Mouse (Mus musculus): ENCODE results near the gene Adcy2. TPM values are rescaled to one million over a fixed set of nuclear protein-coding genes. Genes with fewer than 3 reads are reported as not detected.

The Adcy2 gene
- polyA plus RNA-seq, 1 experiment, result 2.2 TPM

- no peak overlapping the region for H3K9ac ChIP-seq (ENCODE audit: low read depth, poor library complexity, severe bottlenecking)
- H3K27me3 ChIP-seq (ENCODE audit: control insufficient read depth, insufficient read depth, low read length, poor library complexity, severe bottlenecking), result no peaks in the 10 kb centered on the region
- TF ChIP-seq CTCF (IDR thresholded peaks at IDR 0.05; ENCODE audit: low read depth, low read length) (no peak), EP300 (IDR thresholded peaks at IDR 0.05; ENCODE audit: insufficient read depth, low read depth, low read length) (no peak), POLR2A (IDR thresholded peaks at IDR 0.05; ENCODE audit: insufficient read depth, low read length) (no peak)
Observed at GRCm38 (mm10) chr13:68749370-68749769, 250.0 kb downstream of the Adcy2 start.

GRCm38 (mm10) chr13:68745426-68745825, 253.9 kb downstream of the Adcy2 start:
- no peak overlapping the region for H3K9ac ChIP-seq (ENCODE audit: low read depth, poor library complexity, severe bottlenecking)
- no peaks in the 10 kb centered on the region for H3K36me3 ChIP-seq (ENCODE audit: control insufficient read depth, insufficient read depth, low read length, poor library complexity, severe bottlenecking)
- H3K27ac ChIP-seq (ENCODE audit: insufficient read depth, low read length), result no peak overlapping the region
- H3K4me3 ChIP-seq (ENCODE audit: low read depth, low read length), result no peak overlapping the region
- no peak for TF ChIP-seq POLR2A (IDR thresholded peaks at IDR 0.05; ENCODE audit: insufficient read depth, low read length)
- TF ChIP-seq CTCF (IDR thresholded peaks at IDR 0.05; ENCODE audit: low read depth, low read length), result no peak
- no peak for TF ChIP-seq EP300 (IDR thresholded peaks at IDR 0.05; ENCODE audit: insufficient read depth, low read depth, low read length)
- no peaks in the 10 kb centered on the region for H3K27me3 ChIP-seq (ENCODE audit: control insufficient read depth, insufficient read depth, low read length, poor library complexity, severe bottlenecking)
- no peaks in the 10 kb centered on the region for H3K9me3 ChIP-seq (replicated peaks; ENCODE audit: control insufficient read depth, insufficient read depth, low read length, poor library complexity, severe bottlenecking)
- no peaks in the 10 kb centered on the region for H3K4me1 ChIP-seq (ENCODE audit: control insufficient read depth, insufficient read depth, low read length)

More at GRCm38 (mm10) chr13:68749370-68749769, 250.0 kb downstream of the Adcy2 start:
- H3K9me3 ChIP-seq (replicated peaks; ENCODE audit: control insufficient read depth, insufficient read depth, low read length, poor library complexity, severe bottlenecking), result no peaks in the 10 kb centered on the region
- no peak overlapping the region for H3K4me3 ChIP-seq (ENCODE audit: low read depth, low read length)
- no peak overlapping the region for H3K27ac ChIP-seq (ENCODE audit: insufficient read depth, low read length)
- H3K36me3 ChIP-seq (ENCODE audit: control insufficient read depth, insufficient read depth, low read length, poor library complexity, severe bottlenecking), result no peaks in the 10 kb centered on the region
- H3K4me1 ChIP-seq (ENCODE audit: control insufficient read depth, insufficient read depth, low read length), result no peaks in the 10 kb centered on the region

GRCm38 (mm10) chr13:68712661-68713060, 286.7 kb downstream of the Adcy2 start:
- Histone ChIP-seq H3K27ac (ENCODE audit: insufficient read depth, low read length) (no peak overlapping the region), H3K27me3 (ENCODE audit: control insufficient read depth, insufficient read depth, low read length, poor library complexity, severe bottlenecking) (no peaks in the 10 kb centered on the region), H3K9me3 (replicated peaks; ENCODE audit: control insufficient read depth, insufficient read depth, low read length, poor library complexity, severe bottlenecking) (no peaks in the 10 kb centered on the region)

GRCm38 (mm10) chr13:68707296-68707747, 292.0 kb downstream of the Adcy2 start:
- Histone ChIP-seq H3K27me3 (ENCODE audit: control insufficient read depth, insufficient read depth, low read length, poor library complexity, severe bottlenecking) (no peaks in the 10 kb centered on the region), H3K9ac (ENCODE audit: low read depth, poor library complexity, severe bottlenecking) (no peak overlapping the region), H3K4me3 (ENCODE audit: low read depth, low read length) (no peak overlapping the region), H3K4me1 (ENCODE audit: control insufficient read depth, insufficient read depth, low read length) (no peaks in the 10 kb centered on the region), H3K36me3 (ENCODE audit: control insufficient read depth, insufficient read depth, low read length, poor library complexity, severe bottlenecking) (no peaks in the 10 kb centered on the region), H3K9me3 (replicated peaks; ENCODE audit: control insufficient read depth, insufficient read depth, low read length, poor library complexity, severe bottlenecking) (no peaks in the 10 kb centered on the region), H3K27ac (ENCODE audit: insufficient read depth, low read length) (no peak overlapping the region)
- TF ChIP-seq CTCF (IDR thresholded peaks at IDR 0.05; ENCODE audit: low read depth, low read length) (no peak), EP300 (IDR thresholded peaks at IDR 0.05; ENCODE audit: insufficient read depth, low read depth, low read length) (no peak), POLR2A (IDR thresholded peaks at IDR 0.05; ENCODE audit: insufficient read depth, low read length) (no peak)

More at GRCm38 (mm10) chr13:68712661-68713060, 286.7 kb downstream of the Adcy2 start:
- Histone ChIP-seq H3K9ac (ENCODE audit: low read depth, poor library complexity, severe bottlenecking) (no peak overlapping the region), H3K4me1 (ENCODE audit: control insufficient read depth, insufficient read depth, low read length) (no peaks in the 10 kb centered on the region), H3K4me3 (ENCODE audit: low read depth, low read length) (no peak overlapping the region), H3K36me3 (ENCODE audit: control insufficient read depth, insufficient read depth, low read length, poor library complexity, severe bottlenecking) (no peaks in the 10 kb centered on the region)
- TF ChIP-seq POLR2A (IDR thresholded peaks at IDR 0.05; ENCODE audit: insufficient read depth, low read length), result no peak

- H3K4me3 ChIP-seq (ENCODE audit: low read depth, low read length), result no peak overlapping the region
- no peaks in the 10 kb centered on the region for H3K36me3 ChIP-seq (ENCODE audit: control insufficient read depth, insufficient read depth, low read length, poor library complexity, severe bottlenecking)
- no peaks in the 10 kb centered on the region for H3K27me3 ChIP-seq (ENCODE audit: control insufficient read depth, insufficient read depth, low read length, poor library complexity, severe bottlenecking)
- H3K27ac ChIP-seq (ENCODE audit: insufficient read depth, low read length), result no peak overlapping the region
- no peaks in the 10 kb centered on the region for H3K4me1 ChIP-seq (ENCODE audit: control insufficient read depth, insufficient read depth, low read length)
- H3K9me3 ChIP-seq (replicated peaks; ENCODE audit: control insufficient read depth, insufficient read depth, low read length, poor library complexity, severe bottlenecking), result no peaks in the 10 kb centered on the region
- no peak for TF ChIP-seq POLR2A (IDR thresholded peaks at IDR 0.05; ENCODE audit: insufficient read depth, low read length)
- TF ChIP-seq EP300 (IDR thresholded peaks at IDR 0.05; ENCODE audit: insufficient read depth, low read depth, low read length), result no peak
- no peak for TF ChIP-seq CTCF (IDR thresholded peaks at IDR 0.05; ENCODE audit: low read depth, low read length)
- H3K9ac ChIP-seq (ENCODE audit: low read depth, poor library complexity, severe bottlenecking), result no peak overlapping the region
Observed at GRCm38 (mm10) chr13:68684919-68685318, 314.4 kb downstream of the Adcy2 start.

GRCm38 (mm10) chr13:68680429-68680828, 318.9 kb downstream of the Adcy2 start:
- Histone ChIP-seq H3K36me3 (ENCODE audit: control insufficient read depth, insufficient read depth, low read length, poor library complexity, severe bottlenecking) (no peaks in the 10 kb centered on the region), H3K9ac (ENCODE audit: low read depth, poor library complexity, severe bottlenecking) (no peak overlapping the region)
- TF ChIP-seq EP300 (IDR thresholded peaks at IDR 0.05; ENCODE audit: insufficient read depth, low read depth, low read length), result no peak
- TF ChIP-seq CTCF (IDR thresholded peaks at IDR 0.05; ENCODE audit: low read depth, low read length), result no peak
- TF ChIP-seq POLR2A (IDR thresholded peaks at IDR 0.05; ENCODE audit: insufficient read depth, low read length), result no peak

More at GRCm38 (mm10) chr13:68680429-68680828, 318.9 kb downstream of the Adcy2 start:
- no peaks in the 10 kb centered on the region for H3K27me3 ChIP-seq (ENCODE audit: control insufficient read depth, insufficient read depth, low read length, poor library complexity, severe bottlenecking)
- H3K27ac ChIP-seq (ENCODE audit: insufficient read depth, low read length), result no peak overlapping the region
- no peaks in the 10 kb centered on the region for H3K4me1 ChIP-seq (ENCODE audit: control insufficient read depth, insufficient read depth, low read length)
- no peak overlapping the region for H3K4me3 ChIP-seq (ENCODE audit: low read depth, low read length)
- no peaks in the 10 kb centered on the region for H3K9me3 ChIP-seq (replicated peaks; ENCODE audit: control insufficient read depth, insufficient read depth, low read length, poor library complexity, severe bottlenecking)

Measured in ES-Bruce4 (cell line).